Mouse (Mus musculus): ENCODE results near the gene Ube4b. TPM values are rescaled to one million over a fixed set of nuclear protein-coding genes. Genes with fewer than 3 reads are reported as not detected.

The Ube4b gene
- total RNA-seq, 2 experiments from 2014 or later: 32.2 to 36.3 TPM

- peak; percentile 50 for DNase-seq
Measured at GRCm38 (mm10) chr4:149337353-149337752, 89.2 kb downstream of the Ube4b start.

DNA sequence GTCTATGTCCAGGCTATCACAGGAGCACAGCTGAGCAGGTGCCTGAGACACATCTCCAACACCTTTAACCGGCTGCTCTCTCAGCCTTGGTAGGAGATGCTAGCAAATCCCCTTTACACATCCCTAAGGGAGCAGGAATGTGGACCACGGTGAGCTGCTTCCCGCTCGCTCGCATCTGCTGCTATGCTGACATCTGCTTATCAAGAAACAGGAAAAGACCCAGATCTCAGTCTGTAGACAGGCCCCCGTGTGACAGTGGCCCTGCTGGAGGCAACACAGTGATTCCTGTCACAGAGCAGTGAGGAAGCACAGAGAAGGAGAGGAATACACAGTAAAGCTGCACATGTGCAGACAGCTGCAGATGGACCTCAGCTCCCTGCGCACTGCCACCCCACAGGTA lies 90.2 kb downstream of the Ube4b start:
- no peak for DNase-seq

DNA sequence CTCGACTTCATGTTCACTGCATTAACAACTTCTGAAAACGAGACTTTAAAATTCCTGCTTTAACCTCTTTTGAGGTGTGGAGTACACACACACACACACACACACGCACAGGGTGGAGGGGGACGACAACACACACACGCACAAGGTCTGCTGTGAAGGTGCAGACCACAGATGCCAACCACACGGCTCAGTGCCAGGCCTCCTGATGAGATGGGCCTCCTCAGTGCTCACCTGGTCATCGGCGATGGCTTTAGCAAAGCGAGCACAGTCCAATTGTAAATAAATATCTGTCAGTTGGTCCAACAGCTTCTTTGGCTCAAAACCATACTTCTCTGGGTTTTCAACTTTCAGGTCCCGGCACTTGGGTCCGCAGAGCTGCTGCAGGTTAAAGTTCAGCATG lies 91.7 kb downstream of the Ube4b start:
- no peak for DNase-seq

GRCm38 (mm10) chr4:149332726-149333125 lies 93.8 kb downstream of the Ube4b start:
- no peak for DNase-seq

- no peak for DNase-seq
Measured at GRCm38 (mm10) chr4:149330495-149330894, 96.1 kb downstream of the Ube4b start.

GRCm38 (mm10) chr4:149328735-149329134 lies 97.8 kb downstream of the Ube4b start:
- DNase-seq: no peak

DNA sequence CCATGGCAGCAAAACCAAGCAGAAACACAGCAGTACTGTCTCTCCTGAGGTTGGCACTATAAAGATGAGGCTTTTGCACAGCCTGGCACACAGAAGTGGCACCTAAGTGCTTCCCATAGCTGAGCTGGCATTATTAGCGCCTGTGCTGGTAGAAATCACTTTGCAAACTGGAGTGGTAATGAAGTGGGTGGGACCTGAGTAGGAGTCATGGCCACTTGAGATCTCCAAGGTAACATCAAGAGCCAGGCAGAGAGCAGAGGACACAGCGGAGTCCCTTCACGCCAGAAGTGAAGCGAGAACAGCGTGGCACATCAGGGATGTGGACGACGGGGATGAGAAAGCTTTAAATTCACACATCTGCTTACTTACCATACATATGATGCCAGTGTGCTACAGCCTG lies 99.3 kb downstream of the Ube4b start:
- no peak for DNase-seq

GRCm38 (mm10) chr4:149325411-149326162 lies 101.0 kb downstream of the Ube4b start:
- no peak for DNase-seq

DNA sequence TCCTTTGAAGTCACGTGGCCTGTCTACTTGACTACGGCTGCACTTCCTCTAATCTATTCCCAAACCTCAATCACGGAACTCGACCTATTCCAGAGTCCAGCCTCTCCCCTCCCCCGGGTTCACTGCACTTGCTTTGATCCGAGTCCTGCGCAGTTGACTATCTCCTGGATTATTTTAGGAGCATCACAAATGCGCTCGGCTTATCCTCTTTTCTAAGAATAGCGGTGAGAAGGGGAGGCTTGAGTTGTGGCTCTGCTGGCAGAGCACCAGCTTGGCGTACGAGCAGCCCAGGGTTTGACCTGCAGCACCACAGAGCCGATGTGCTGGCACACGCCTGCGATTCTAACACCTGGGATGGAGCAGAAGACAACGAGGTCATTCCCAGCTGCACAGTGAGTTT lies 102.8 kb downstream of the Ube4b start:
- DNase-seq: peak; percentile 68

- no peak for DNase-seq
Measured at GRCm38 (mm10) chr4:149322718-149323117, 103.8 kb downstream of the Ube4b start.

- no peak for DNase-seq
Measured at GRCm38 (mm10) chr4:149322286-149322685, 104.3 kb downstream of the Ube4b start.

DNA sequence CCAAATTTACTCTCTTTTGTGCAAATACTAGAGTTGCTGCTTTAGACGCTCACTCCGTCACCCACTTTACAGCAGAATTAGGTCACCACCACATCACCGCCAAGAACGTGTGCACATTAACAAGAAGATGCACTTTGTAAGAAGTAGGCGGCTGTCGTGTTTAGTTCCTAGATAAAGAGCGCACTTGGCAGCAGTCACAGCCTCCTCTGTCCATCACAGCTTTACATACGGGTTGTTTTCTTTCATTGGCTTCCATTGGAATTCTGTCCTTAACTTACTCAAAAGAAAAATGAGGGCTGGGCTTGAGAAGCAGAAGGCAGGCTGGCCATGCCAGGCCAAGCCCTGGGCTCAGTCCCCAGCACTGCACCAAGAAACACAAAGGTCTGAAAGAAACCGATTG lies 107.5 kb downstream of the Ube4b start:
- DNase-seq: no peak

DNA sequence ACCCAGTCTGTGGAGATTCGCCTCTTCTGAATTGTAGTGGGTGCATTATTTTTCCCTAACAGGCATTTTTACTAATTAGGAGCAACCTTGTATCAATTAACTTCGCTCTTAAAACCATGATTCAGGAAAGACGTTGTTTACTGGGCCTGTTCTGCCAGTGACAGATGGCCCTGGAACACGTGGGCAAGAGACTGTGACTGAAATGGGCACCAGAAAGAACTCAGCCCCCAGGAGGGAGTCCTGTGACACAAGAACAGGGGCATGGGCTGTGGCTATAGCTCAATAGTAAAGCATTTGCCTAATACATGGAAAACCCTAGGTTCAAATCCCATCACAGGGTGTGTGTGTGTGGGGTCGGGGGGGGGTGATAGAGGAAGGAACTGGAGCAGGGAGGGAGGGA lies 109.2 kb downstream of the Ube4b start:
- DNase-seq: no peak

GRCm38 (mm10) chr4:149314275-149314837 lies 112.2 kb downstream of the Ube4b start:
- no peak for DNase-seq

GRCm38 (mm10) chr4:149313558-149314253 lies 112.8 kb downstream of the Ube4b start:
- DNase-seq: peak; percentile 34

- peak; percentile 32 for DNase-seq
Measured at GRCm38 (mm10) chr4:149311996-149312395, 114.6 kb downstream of the Ube4b start.

DNA sequence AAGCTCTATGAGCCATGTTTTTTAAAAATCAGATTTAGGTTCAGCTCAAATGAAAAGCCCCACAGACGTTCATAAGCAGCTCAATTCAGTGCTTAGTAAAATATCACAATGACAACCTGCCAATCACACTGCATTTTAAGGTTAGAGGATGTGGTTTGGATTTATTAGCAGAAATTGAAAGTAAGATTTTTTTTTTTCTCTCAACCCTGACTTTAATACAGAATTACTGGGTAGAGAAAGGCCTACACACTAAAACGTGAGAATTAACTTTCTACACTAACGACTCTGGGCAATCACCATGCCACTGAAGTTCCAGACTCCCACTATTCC lies 118.1 kb downstream of the Ube4b start:
- no peak for DNase-seq

GRCm38 (mm10) chr4:149307596-149308490 lies 118.7 kb downstream of the Ube4b start, which contains the start of gene Kif1b:
Kif1b (minus strand) TSS chr4:149307693.
- DNase-seq: peak; percentile 95

- peak; percentile 84 for DNase-seq
Measured at GRCm38 (mm10) chr4:149306712-149307595, 119.6 kb downstream of the Ube4b start.

DNA sequence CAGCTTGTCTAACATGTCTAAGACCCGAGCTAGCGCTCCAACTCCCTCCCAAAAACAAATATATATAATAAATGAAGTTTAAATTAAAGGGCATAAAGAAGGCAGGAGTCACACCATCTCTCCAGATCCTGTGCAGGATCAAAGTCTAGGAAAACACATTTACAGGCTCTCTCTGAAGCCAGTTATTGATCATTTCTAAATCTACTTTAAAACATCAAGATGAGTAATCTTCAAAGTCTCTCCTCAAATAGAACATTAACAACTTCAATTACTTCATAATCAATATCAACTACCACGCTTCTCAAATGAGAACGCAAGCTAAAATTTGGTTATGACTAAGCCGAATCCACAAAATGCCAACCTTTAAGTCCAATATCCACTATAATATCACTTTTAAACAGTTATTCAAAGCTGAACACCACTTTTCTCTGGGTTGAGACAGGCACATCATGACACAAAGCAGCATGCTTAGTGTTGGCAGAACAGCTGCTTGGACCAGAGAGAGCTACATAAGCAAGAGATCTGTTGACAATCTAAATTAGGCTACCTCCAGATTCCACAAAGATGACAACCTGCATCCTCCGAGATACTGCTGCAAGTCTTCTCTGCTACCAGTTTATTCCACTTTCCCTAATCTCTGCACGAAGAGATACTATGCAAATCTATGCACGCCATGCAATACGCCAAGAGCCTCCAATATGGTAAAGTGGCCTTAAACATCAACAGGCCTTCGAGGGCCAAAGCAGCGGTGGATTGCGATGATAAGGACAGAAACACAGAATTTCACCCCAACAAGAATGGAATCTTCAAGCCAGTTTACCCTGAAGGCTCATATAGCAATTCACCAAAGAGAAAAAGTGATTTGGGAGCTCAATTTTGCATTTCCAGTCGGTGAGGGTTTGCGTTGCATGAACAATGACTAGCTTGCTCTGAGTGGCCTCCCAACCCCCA lies 120.5 kb downstream of the Ube4b start:
- no peak for DNase-seq

Measured in gastrocnemius, postnatal 25 days (tissue).